Mouse (Mus musculus) forebrain, embryonic 14.5 days (tissue): ENCODE measurements at regions not wholly inside any gene's neighbourhood (a gene's known extent, or its start where the extent isn't known, plus 50 kb on each side); places are given as distances from the start of the nearest gene placed in this dataset.

Experiments
- ATAC-seq: fragments of 200-750 bp; cut with Nextera tagmentation; 2 replicates; pipeline ENCODE4 v1.8.0; 2017; ENCODE audit warnings: mild to moderate bottlenecking, moderate library complexity
- DNase-seq: peaks from one replicate; pipeline ENCODE4 v3.0.0-alpha.2; 2015; ENCODE audit warnings: low spot score
- H3K27ac ChIP-seq: fragments of 300-500 bp; sonication (generic); 2 replicates; pipeline ENCODE4 v1.5.1; 2014; ENCODE audit warnings: low read depth, mild to moderate bottlenecking, control low read depth, low read length, moderate library complexity
- H3K27me3 ChIP-seq: fragments of 300-500 bp; sonication (generic); replicated peaks from 2 replicates; pipeline ENCODE4 v1.6.1; 2014; ENCODE audit warnings: low read length, control low read depth, mixed read lengths; ENCODE audit not compliant: control insufficient read depth, insufficient read depth
- H3K36me3 ChIP-seq: fragments of 300-500 bp; sonication (generic); 2 replicates; pipeline ENCODE4 v1.6.1; 2014; ENCODE audit warnings: low read length, control low read depth; ENCODE audit not compliant: control insufficient read depth, insufficient read depth
- H3K4me1 ChIP-seq: fragments of 300-500 bp; sonication (generic); 2 replicates; pipeline ENCODE4 v1.6.1; 2014; ENCODE audit warnings: antibody characterized with exemption, low read length, control low read depth; ENCODE audit not compliant: control insufficient read depth, insufficient read depth
- H3K4me2 ChIP-seq: fragments of 300-500 bp; sonication (generic); 2 replicates; pipeline ENCODE4 v1.6.1; 2014; ENCODE audit warnings: mild to moderate bottlenecking, control low read depth, low read length
- H3K4me3 ChIP-seq: fragments of 300-500 bp; sonication (generic); 2 replicates; pipeline ENCODE4 v1.5.1; 2014; ENCODE audit warnings: low read depth, low read length, control low read depth
- H3K9ac ChIP-seq: fragments of 300-500 bp; sonication (generic); 2 replicates; pipeline ENCODE4 v1.6.1; 2014; ENCODE audit warnings: mild to moderate bottlenecking, low read length, control low read depth, moderate library complexity
- H3K9me3 ChIP-seq: fragments of 300-500 bp; sonication (generic); replicated peaks from 2 replicates; pipeline ENCODE4 v1.6.1; 2016; ENCODE audit warnings: low read length, control low read depth, mixed read lengths; ENCODE audit not compliant: control insufficient read depth
- WGBS: fragments of 180-500 bp; shearing (Covaris S2); extraction: QIAGEN DNeasy Blood & Tissue Kit; methylation state at CpG from one replicate; pipeline ENCODE4 v1.1.7; 2014; 5-methylcytosine and 5-hydroxymethylcytosine counted together

GRCm38 (mm10) chr12:25244666-25245065, 147.7 kb upstream of the Id2 start:
- WGBS, result 39% methylated on average over 1 of the region's 1 CpGs
- H3K36me3 ChIP-seq, result no peaks in the 10 kb centered on the region
- no peak overlapping the region for H3K9ac ChIP-seq
- no peak overlapping the region for H3K4me2 ChIP-seq
- no peaks in the 10 kb centered on the region for H3K4me1 ChIP-seq
- no peak overlapping the region for H3K27ac ChIP-seq
- ATAC-seq (peak; percentile 69; the same call in 1 of the 2 replicates), DNase-seq (peak; percentile 64)
- no peaks in the 10 kb centered on the region for H3K9me3 ChIP-seq
- no peak overlapping the region for H3K4me3 ChIP-seq
- no peaks in the 10 kb centered on the region for H3K27me3 ChIP-seq

DNA sequence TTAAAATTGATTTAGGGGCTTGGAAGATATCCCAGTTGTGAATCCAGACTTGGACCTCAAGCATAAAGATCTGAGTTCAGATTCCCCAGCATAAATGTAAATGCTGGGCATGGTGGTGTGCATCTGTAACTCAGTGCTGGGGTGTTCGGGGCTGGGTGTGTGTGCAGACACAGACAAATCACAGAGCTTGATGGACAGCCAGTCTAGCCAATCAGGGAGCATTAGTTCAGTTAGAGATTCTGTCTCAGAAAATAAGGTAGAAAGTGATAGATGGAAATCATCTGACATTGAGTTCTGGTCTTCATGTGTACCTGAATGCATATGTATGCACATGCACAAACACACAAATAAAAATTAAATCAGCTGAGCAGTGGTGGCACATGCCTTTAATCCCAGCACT, 147.0 kb upstream of the Id2 start:
- no peak for DNase-seq
- H3K4me3 ChIP-seq, result no peak overlapping the region
- H3K9me3 ChIP-seq, result no peaks in the 10 kb centered on the region
- H3K27ac ChIP-seq, result no peak overlapping the region
- no peaks in the 10 kb centered on the region for H3K27me3 ChIP-seq
- WGBS, result 73% methylated on average over 1 of the region's 1 CpGs
- no peak overlapping the region for H3K4me2 ChIP-seq
- ATAC-seq, result no peak
- no peak overlapping the region for H3K9ac ChIP-seq
- H3K4me1 ChIP-seq, result no peaks in the 10 kb centered on the region
- H3K36me3 ChIP-seq, result no peaks in the 10 kb centered on the region

DNA sequence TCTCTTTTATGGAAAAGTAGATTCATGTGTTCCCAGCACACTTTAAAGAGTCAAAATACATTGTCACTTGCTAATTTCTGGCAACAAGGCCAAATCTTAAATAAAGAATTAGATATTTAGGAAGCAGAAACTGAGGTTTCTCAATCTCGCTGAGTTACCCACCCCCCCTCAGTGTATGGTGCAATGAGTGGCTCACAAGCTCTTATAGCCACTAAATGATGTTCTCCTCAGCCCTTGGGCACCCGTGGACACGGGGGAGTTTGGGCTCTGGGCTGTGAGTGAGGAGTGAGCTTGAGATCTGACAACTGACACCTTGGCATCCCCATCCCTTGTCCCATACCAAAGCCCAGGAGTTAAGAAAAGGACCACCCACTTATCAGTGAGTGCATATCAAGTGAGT, 145.4 kb upstream of the Id2 start:
- ATAC-seq, result no peak
- Histone ChIP-seq H3K27ac (no peak overlapping the region), H3K4me2 (no peak overlapping the region), H3K36me3 (no peaks in the 10 kb centered on the region), H3K27me3 (no peaks in the 10 kb centered on the region), H3K9ac (no peak overlapping the region), H3K4me3 (no peak overlapping the region), H3K4me1 (no peaks in the 10 kb centered on the region), H3K9me3 (no peaks in the 10 kb centered on the region)
- 85% methylated on average over 3 of the region's 3 CpGs for WGBS
- no peak for DNase-seq

DNA sequence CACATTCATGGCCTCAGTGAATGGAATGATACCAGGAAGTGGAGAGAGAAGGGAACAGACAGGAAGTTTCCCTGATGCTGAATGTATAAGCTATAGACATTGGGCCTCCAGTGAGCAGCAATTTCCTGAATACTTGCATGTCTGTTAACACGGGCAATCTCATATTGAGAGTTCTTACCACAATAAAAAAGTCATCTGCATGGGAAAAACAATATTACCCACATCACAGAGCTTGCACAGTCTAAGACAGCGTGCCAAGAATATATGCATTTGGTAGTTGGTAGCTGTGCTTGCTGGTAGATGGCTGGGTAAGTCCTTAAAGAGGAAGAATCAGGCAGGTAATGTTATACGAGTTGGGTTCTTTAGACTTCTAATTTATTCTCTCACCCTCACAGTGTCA, 144.7 kb upstream of the Id2 start:
- Histone ChIP-seq H3K36me3 (no peaks in the 10 kb centered on the region), H3K9me3 (no peaks in the 10 kb centered on the region), H3K27me3 (no peaks in the 10 kb centered on the region), H3K27ac (no peak overlapping the region), H3K4me1 (no peaks in the 10 kb centered on the region), H3K9ac (no peak overlapping the region), H3K4me3 (no peak overlapping the region), H3K4me2 (no peak overlapping the region)
- DNase-seq (no peak), ATAC-seq (no peak)
- 82% methylated on average over 3 of the region's 3 CpGs for WGBS

DNA sequence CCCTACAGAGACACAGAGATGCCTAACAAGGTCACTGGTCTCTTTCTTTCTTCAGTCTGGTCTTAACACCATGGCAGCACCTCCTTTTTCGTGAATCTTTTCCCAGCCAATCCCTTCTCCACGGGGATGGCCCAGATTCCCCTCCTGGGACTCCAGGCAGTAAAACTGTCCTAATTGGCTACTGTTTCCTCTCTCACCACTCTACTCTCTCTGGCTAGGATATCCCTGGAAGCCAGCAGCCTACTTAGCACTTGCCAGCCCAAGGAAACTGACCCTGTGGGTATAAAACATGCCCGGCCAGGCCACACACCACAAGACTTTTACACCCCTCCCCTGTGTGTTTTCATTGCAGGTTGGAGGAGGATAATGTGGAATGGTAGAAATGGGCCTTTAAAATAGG, 143.9 kb upstream of the Id2 start:
- Histone ChIP-seq H3K4me1 (no peaks in the 10 kb centered on the region), H3K9me3 (no peaks in the 10 kb centered on the region), H3K36me3 (no peaks in the 10 kb centered on the region), H3K27ac (no peak overlapping the region), H3K4me3 (no peak overlapping the region), H3K4me2 (no peak overlapping the region), H3K27me3 (no peaks in the 10 kb centered on the region), H3K9ac (no peak overlapping the region)
- ATAC-seq (no peak), DNase-seq (no peak)
- WGBS, result 80% methylated on average over 3 of the region's 3 CpGs

DNA sequence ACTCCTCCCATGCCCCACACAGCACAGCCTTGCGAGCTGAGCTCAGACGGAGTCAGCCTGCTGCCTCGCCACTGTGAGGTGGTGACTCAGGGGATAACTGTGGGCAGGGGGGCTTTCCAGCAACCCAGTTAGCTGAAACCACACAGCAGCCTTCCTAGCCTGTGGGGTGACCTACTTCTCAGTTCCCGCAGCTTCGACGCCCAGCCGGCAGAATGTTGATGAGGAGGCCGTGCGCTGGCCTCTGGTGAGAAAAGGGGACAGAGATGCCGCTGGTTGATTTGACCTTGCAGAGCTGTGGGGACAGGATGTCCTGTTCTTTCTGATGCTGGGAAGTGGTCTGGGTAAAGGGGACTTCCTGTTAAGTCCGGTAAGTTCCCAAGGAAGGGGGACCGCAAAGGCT, 143.2 kb upstream of the Id2 start:
- Histone ChIP-seq H3K4me3 (no peak overlapping the region), H3K4me2 (no peak overlapping the region), H3K4me1 (no peaks in the 10 kb centered on the region), H3K9me3 (no peaks in the 10 kb centered on the region), H3K9ac (no peak overlapping the region), H3K27me3 (no peaks in the 10 kb centered on the region), H3K36me3 (no peaks in the 10 kb centered on the region), H3K27ac (no peak overlapping the region)
- DNase-seq (no peak), ATAC-seq (no peak)
- 76% methylated on average over 12 of the region's 12 CpGs for WGBS

DNA sequence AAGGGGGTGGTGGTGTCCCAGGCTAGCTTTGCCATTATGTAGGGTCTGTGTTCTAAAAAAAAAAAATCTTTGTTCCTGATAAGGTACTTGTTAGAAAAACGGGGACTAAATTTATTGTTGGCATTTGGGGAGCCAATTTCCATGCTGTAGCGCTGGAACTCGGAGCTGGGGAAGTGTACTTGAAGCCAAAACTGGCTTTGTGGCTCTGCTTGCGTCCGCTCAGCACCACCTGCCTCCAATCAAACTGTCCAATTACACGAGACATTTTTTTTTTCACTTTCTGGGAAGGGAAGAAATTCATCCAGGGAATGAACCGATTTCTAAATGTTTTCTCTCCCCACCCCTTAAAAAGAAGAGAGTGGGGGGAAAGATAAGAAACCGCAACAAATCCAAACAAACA, 138.1 kb upstream of the Id2 start:
- WGBS, result 60% methylated on average over 8 of the region's 8 CpGs
- peak; percentile 39 for DNase-seq

GRCm38 (mm10) chr12:25234636-25235035, 137.7 kb upstream of the Id2 start:
- WGBS, result 83% methylated on average over 3 of the region's 3 CpGs
- H3K27me3 ChIP-seq, result no peaks in the 10 kb centered on the region
- H3K4me2 ChIP-seq, result no peak overlapping the region
- no peak overlapping the region for H3K27ac ChIP-seq
- H3K4me1 ChIP-seq, result no peaks in the 10 kb centered on the region
- H3K9ac ChIP-seq, result no peak overlapping the region
- H3K36me3 ChIP-seq, result no peaks in the 10 kb centered on the region
- no peak for DNase-seq
- no peak overlapping the region for H3K4me3 ChIP-seq
- ATAC-seq, result no peak
- H3K9me3 ChIP-seq, result no peaks in the 10 kb centered on the region

More for the DNA sequence above, 138.1 kb upstream of the Id2 start:
- no peaks in the 10 kb centered on the region for H3K9me3 ChIP-seq
- H3K4me3 ChIP-seq, result no peak overlapping the region
- no peak overlapping the region for H3K9ac ChIP-seq
- H3K27ac ChIP-seq, result no peak overlapping the region
- ATAC-seq, result no peak
- no peaks in the 10 kb centered on the region for H3K4me1 ChIP-seq
- no peak overlapping the region for H3K4me2 ChIP-seq
- no peaks in the 10 kb centered on the region for H3K36me3 ChIP-seq
- H3K27me3 ChIP-seq, result no peaks in the 10 kb centered on the region

DNA sequence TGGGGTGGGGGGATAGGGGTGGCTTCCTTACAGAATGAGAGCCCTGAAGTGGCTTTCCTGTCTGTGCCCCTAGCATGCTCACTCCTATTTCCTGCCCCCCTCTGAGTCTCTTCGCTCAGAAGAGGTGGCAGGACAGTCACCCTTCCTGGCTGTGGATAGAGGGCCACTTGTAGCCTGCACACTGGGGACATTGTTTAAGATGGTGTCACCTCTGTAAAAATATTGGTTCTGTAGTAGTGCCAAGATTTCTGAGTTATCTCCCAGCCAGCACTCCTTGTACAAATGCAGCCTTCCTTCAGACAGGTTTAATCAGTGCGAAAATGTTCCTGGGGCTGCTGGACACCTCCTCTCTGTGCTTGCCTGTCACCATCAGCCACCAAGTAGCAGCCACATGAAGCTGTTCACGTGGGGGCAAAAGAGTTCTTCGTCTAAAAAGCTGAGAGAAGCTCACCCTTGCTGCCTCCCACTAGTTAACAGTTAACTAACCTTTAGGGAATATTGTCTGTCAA, 136.1 kb upstream of the Id2 start:
- Histone ChIP-seq H3K9me3 (no peaks in the 10 kb centered on the region), H3K9ac (no peak overlapping the region), H3K27me3 (no peaks in the 10 kb centered on the region), H3K27ac (no peak overlapping the region), H3K36me3 (no peaks in the 10 kb centered on the region), H3K4me3 (no peak overlapping the region), H3K4me1 (no peaks in the 10 kb centered on the region), H3K4me2 (no peak overlapping the region)
- DNase-seq (no peak), ATAC-seq (no peak)
- WGBS, result 76% methylated on average over 4 of the region's 4 CpGs
